Mouse (Mus musculus): ENCODE measurements around the gene BC035044. TPM values are rescaled to one million over a fixed set of nuclear protein-coding genes. Genes with fewer than 3 reads are reported as not detected.
"Not testable (repeated sequence)": the region's sequence is repeated elsewhere in the genome, so short reads cannot be mapped to it uniquely, and the experiment has no call there.

Gene BC035044
- 1.5 and 2.1 TPM in 2 replicates for polyA plus RNA-seq (2015; fragmentation: Nextera tagmentation; extraction: Ambion mirVana)

- ATAC-seq (ENCODE audit: insufficient read depth, low FRiP score) = no peak
- WGBS = 75% methylated on average over 2 of the region's 2 CpGs
- no peak within 1 kb of the TSS; the same call in 1 of the 2 replicates for H3K27ac ChIP-seq (ENCODE audit: low read length)
Measured at GRCm38 (mm10) chr6:128890948-128891355, at the start of gene BC035044. BC035044 (minus strand) TSS chr6:128891126.

GRCm38 (mm10) chr6:128935889-128936665, 45.2 kb upstream of the BC035044 start:
- H3K4me1 ChIP-seq (ENCODE audit: control insufficient read depth, insufficient read depth, low read length); H3K27me3 ChIP-seq (ENCODE audit: control insufficient read depth, insufficient read depth, low read length); H3K27ac ChIP-seq (ENCODE audit: low read length); H3K9me3 ChIP-seq (replicated peaks; ENCODE audit: control insufficient read depth, low read length); H3K9ac ChIP-seq (ENCODE audit: low read length); H3K4me2 ChIP-seq (ENCODE audit: low read depth, low read length); ATAC-seq (ENCODE audit: insufficient read depth, low FRiP score); H3K36me3 ChIP-seq (ENCODE audit: control insufficient read depth, insufficient read depth, low read length); H3K4me3 ChIP-seq (replicated peaks; ENCODE audit: low read length): not testable (repeated sequence)
- 77% methylated on average over 4 of the region's 13 CpGs for WGBS

More at GRCm38 (mm10) chr6:128890948-128891355, at the start of gene BC035044:
- H3K27me3 ChIP-seq (ENCODE audit: control insufficient read depth, insufficient read depth, low read length) = no peaks in the 10 kb centered on the region
- no peak within 1 kb of the TSS for H3K4me2 ChIP-seq (ENCODE audit: low read depth, low read length)
- no peaks in the 10 kb centered on the region for H3K4me1 ChIP-seq (ENCODE audit: control insufficient read depth, insufficient read depth, low read length)
- H3K4me3 ChIP-seq (replicated peaks; ENCODE audit: low read length) = no peak within 1 kb of the TSS
- H3K9me3 ChIP-seq (replicated peaks; ENCODE audit: control insufficient read depth, low read length) = no peaks in the 10 kb centered on the region
- no peak within 1 kb of the TSS for H3K9ac ChIP-seq (ENCODE audit: low read length)
- no peaks in the 10 kb centered on the region for H3K36me3 ChIP-seq (ENCODE audit: control insufficient read depth, insufficient read depth, low read length)

GRCm38 (mm10) chr6:128934081-128934480, 43.2 kb upstream of the BC035044 start, which contains the start of gene Clec2g:
Clec2g (plus strand) TSS chr6:128934381.
- H3K9me3 ChIP-seq (replicated peaks; ENCODE audit: control insufficient read depth, low read length); H3K27me3 ChIP-seq (ENCODE audit: control insufficient read depth, insufficient read depth, low read length); ATAC-seq (ENCODE audit: insufficient read depth, low FRiP score); H3K4me3 ChIP-seq (replicated peaks; ENCODE audit: low read length); H3K9ac ChIP-seq (ENCODE audit: low read length); H3K4me1 ChIP-seq (ENCODE audit: control insufficient read depth, insufficient read depth, low read length); H3K4me2 ChIP-seq (ENCODE audit: low read depth, low read length); H3K36me3 ChIP-seq (ENCODE audit: control insufficient read depth, insufficient read depth, low read length): not testable (repeated sequence)
- peak within 1 kb of the TSS; percentile 64; the same call in 1 of the 2 replicates for H3K27ac ChIP-seq (ENCODE audit: low read length)
- 82% methylated on average over 4 of the region's 4 CpGs for WGBS

- H3K36me3 ChIP-seq (ENCODE audit: control insufficient read depth, insufficient read depth, low read length) = no peaks in the 10 kb centered on the region
- no peak for ATAC-seq (ENCODE audit: insufficient read depth, low FRiP score)
- no peaks in the 10 kb centered on the region for H3K9me3 ChIP-seq (replicated peaks; ENCODE audit: control insufficient read depth, low read length)
- no peaks in the 10 kb centered on the region for H3K27me3 ChIP-seq (ENCODE audit: control insufficient read depth, insufficient read depth, low read length)
- no peak overlapping the region for H3K9ac ChIP-seq (ENCODE audit: low read length)
- WGBS = 29% methylated on average over 2 of the region's 2 CpGs
- no peak overlapping the region for H3K4me3 ChIP-seq (replicated peaks; ENCODE audit: low read length)
- H3K4me2 ChIP-seq (ENCODE audit: low read depth, low read length) = no peak overlapping the region
- H3K4me1 ChIP-seq (ENCODE audit: control insufficient read depth, insufficient read depth, low read length) = no peaks in the 10 kb centered on the region
- H3K27ac ChIP-seq (ENCODE audit: low read length) = no peak overlapping the region
Measured at GRCm38 (mm10) chr6:128933050-128933449, 42.1 kb upstream of the BC035044 start.

GRCm38 (mm10) chr6:128917322-128917721, 26.4 kb upstream of the BC035044 start:
- ATAC-seq (ENCODE audit: insufficient read depth, low FRiP score) = no peak
- 75% methylated on average over 2 of the region's 2 CpGs for WGBS

GRCm38 (mm10) chr6:128913598-128914254, 22.8 kb upstream of the BC035044 start:
- H3K27ac ChIP-seq (ENCODE audit: low read length) = peak overlapping the region; percentile 56
- no peak overlapping the region for H3K4me3 ChIP-seq (replicated peaks; ENCODE audit: low read length)
- no peak overlapping the region for H3K4me2 ChIP-seq (ENCODE audit: low read depth, low read length)
- 79% methylated on average over 2 of the region's 2 CpGs for WGBS
- no peaks in the 10 kb centered on the region for H3K27me3 ChIP-seq (ENCODE audit: control insufficient read depth, insufficient read depth, low read length)
- H3K9ac ChIP-seq (ENCODE audit: low read length) = no peak overlapping the region
- peak; percentile 75; the same call in 1 of the 2 replicates for ATAC-seq (ENCODE audit: insufficient read depth, low FRiP score)
- 0 out of 2 replicates have a peak, but pooled peaks cover 2% of the 10 kb centered on the region for H3K4me1 ChIP-seq (ENCODE audit: control insufficient read depth, insufficient read depth, low read length)
- H3K9me3 ChIP-seq (replicated peaks; ENCODE audit: control insufficient read depth, low read length) = no peaks in the 10 kb centered on the region
- no peaks in the 10 kb centered on the region for H3K36me3 ChIP-seq (ENCODE audit: control insufficient read depth, insufficient read depth, low read length)

More at GRCm38 (mm10) chr6:128917322-128917721, 26.4 kb upstream of the BC035044 start:
- Histone ChIP-seq H3K9me3 (replicated peaks; ENCODE audit: control insufficient read depth, low read length) (no peaks in the 10 kb centered on the region), H3K4me3 (replicated peaks; ENCODE audit: low read length) (no peak overlapping the region), H3K36me3 (ENCODE audit: control insufficient read depth, insufficient read depth, low read length) (no peaks in the 10 kb centered on the region), H3K4me2 (ENCODE audit: low read depth, low read length) (no peak overlapping the region), H3K27me3 (ENCODE audit: control insufficient read depth, insufficient read depth, low read length) (no peaks in the 10 kb centered on the region), H3K4me1 (ENCODE audit: control insufficient read depth, insufficient read depth, low read length) (0 out of 2 replicates have a peak, but pooled peaks cover 2% of the 10 kb centered on the region), H3K27ac (ENCODE audit: low read length) (no peak overlapping the region), H3K9ac (ENCODE audit: low read length) (no peak overlapping the region)

- not testable (repeated sequence) for ATAC-seq (ENCODE audit: insufficient read depth, low FRiP score); H3K4me3 ChIP-seq (replicated peaks; ENCODE audit: low read length); H3K9me3 ChIP-seq (replicated peaks; ENCODE audit: control insufficient read depth, low read length); H3K27ac ChIP-seq (ENCODE audit: low read length); H3K9ac ChIP-seq (ENCODE audit: low read length); H3K36me3 ChIP-seq (ENCODE audit: control insufficient read depth, insufficient read depth, low read length); H3K27me3 ChIP-seq (ENCODE audit: control insufficient read depth, insufficient read depth, low read length); H3K4me1 ChIP-seq (ENCODE audit: control insufficient read depth, insufficient read depth, low read length); H3K4me2 ChIP-seq (ENCODE audit: low read depth, low read length)
- WGBS = 86% methylated on average over 6 of the region's 6 CpGs
Measured at GRCm38 (mm10) chr6:128900796-128901552, 10.0 kb upstream of the BC035044 start.

GRCm38 (mm10) chr6:128900044-128900443, 9.1 kb upstream of the BC035044 start:
- H3K27ac ChIP-seq (ENCODE audit: low read length) = no peak overlapping the region
- no peaks in the 10 kb centered on the region for H3K9me3 ChIP-seq (replicated peaks; ENCODE audit: control insufficient read depth, low read length)
- 76% methylated on average over 2 of the region's 2 CpGs for WGBS
- no peak overlapping the region for H3K4me2 ChIP-seq (ENCODE audit: low read depth, low read length)
- ATAC-seq (ENCODE audit: insufficient read depth, low FRiP score) = no peak
- H3K4me1 ChIP-seq (ENCODE audit: control insufficient read depth, insufficient read depth, low read length) = no peaks in the 10 kb centered on the region
- H3K36me3 ChIP-seq (ENCODE audit: control insufficient read depth, insufficient read depth, low read length) = no peaks in the 10 kb centered on the region
- no peak overlapping the region for H3K9ac ChIP-seq (ENCODE audit: low read length)
- H3K4me3 ChIP-seq (replicated peaks; ENCODE audit: low read length) = no peak overlapping the region
- no peaks in the 10 kb centered on the region for H3K27me3 ChIP-seq (ENCODE audit: control insufficient read depth, insufficient read depth, low read length)

Data from stomach, embryonic 16.5 days (tissue).